Mouse (Mus musculus) frontal cortex, postnatal 36 days (tissue): ENCODE data around the gene Tmcc3.

Source experiments
- DNase-seq, 2 experiments: peaks; one replicate each; pipeline ENCODE4 v3.0.0; 2022; ENCODE audit warnings: low spot score in 2 of 2

Tmcc3 gene

DNA sequence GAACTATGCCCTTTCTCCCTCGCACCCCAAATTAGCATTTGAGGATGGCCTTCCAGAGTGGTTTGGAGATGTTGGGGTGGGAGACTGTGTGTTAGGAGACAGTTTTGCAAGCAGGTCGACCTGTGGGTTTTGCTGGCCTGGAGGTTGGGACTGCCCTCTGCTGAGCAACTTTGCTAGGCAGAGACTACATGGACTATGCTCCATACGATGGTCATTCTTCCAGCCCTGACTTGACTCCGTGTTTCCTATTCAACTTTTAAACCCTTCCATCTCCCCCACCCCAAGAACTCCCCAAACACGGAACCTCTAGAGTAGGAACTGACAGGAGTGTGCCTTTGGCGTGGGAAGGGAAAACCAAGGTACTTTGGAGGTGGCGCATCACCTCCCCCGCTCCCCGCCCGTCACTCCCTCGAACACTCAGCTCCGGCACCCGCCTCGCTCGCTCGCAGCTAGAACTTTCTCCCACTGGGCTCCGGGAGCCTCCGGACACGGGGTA, at the start of gene Tmcc3:
TSS of gene Tmcc3 (plus strand) at position 439 of the 496 bp plus-strand sequence.
- DNase-seq = no peak

DNA sequence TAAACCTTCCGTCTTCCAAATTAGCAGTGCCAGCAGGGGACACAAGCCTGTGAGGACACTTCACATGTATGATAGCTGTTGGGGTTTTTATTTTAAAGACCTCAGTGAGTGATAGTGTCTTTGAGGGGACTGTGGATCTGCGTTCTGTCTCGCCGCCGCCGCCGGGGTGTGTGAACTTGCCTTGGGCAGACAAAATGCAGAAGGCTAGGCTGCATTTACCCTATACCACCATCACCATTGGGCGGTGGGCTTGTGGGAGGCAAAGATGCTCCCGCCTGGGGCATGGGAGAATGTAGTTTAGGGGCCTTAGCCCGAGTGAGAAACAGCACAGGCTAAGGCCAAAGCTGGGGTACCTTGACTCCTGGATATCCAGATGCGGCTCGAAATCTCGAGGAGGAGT, 49.1 kb upstream of the Tmcc3 start:
- DNase-seq = no peak

DNA sequence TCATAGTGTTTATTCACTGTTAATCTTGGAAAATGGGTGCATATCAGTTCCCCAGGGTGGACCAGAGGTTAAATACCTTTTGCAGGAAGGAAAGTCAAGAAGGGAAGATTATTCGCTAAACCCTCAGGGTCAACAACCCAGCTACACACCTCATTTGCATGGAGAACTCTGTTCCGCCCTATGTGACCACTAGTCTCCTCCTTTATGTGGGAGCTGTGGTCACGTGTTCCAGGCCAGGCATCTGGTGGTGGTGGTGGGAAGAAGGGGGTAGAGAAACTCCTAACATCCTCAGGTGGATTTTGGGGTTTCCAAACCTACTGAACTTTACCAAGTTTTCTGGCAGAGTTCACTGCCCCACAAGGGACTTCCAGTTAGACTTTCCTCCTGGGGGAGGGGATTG, 48.5 kb upstream of the Tmcc3 start:
- DNase-seq = no peak

DNA sequence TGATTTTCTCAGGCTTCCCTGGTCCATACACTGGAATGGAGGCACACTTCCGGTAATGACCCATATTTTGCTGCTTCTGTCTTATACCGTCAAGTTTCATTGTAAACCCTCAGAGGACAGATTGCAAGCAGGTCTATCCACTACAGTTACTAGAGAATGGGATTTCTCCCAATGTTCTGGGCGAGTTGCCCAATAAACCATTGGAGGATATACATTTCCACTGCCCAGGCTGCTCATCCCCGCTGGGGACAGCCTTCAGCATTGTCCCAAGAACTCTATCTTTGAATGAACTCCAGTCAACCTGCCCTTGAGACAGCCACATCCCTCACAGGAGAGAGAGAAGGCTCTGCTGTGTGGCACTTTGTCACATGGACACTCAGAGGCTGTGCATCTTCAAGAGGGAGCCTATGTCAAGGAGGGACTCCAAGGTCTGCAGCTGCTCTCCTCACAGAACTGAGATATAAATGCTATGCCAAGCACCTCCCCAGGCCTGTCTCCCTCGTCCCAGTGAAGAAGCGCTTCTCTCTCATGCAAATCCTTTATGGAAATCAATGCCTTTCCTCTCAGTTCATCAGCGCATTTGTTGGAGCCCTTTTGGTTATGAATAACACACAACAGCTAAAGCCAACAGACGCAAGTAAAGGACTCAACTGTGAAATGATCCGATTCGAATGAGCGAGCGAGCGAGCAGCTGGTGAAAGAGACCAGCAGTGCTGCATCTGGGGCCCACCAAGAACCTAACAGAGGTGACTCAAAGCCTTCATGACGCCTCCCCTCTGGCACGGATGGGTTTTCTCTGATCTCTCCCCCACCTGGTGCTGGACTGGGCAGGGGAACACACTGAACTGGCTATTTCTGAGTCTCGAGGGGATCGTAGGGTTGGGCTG, 45.9 kb upstream of the Tmcc3 start:
- no peak for DNase-seq

DNA sequence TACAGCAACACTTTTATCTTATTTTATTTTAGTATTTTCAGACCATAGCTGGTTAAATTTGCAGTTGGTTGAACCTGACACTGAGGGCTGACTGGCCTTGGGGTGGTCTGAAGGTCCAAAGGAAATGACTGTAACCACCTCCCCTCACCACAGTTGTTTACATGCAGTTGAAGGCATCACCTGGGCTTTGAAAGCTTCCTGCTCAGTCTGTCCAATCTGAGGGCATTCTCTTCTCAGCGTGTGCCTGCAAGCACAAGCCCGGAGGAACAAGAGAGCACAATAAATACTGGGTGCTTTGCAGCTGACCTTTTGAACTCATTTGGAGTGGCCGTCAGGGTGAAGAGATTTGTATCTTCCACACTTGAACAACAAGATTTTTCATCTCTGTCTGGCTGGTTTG, 36.4 kb upstream of the Tmcc3 start:
- DNase-seq = no peak

DNA sequence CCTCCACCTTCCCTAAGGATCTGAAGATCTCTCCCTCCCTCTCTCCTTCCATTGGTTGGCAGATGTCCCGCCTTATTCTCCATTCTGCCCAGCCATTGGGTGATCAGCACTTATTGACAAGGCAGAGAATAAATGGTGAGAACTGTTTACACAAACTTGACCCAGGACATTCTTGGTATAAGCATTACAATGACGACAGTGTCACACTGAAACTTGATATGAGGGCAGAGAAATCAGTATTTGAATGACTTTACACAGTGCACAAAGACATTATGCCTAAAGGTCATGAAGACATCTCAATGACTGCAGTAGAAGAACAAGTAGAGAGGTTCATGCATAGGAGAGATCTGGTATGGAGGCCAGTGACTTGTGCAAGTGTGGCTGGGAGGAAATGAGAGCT, 35.2 kb upstream of the Tmcc3 start:
- DNase-seq = no peak

DNA sequence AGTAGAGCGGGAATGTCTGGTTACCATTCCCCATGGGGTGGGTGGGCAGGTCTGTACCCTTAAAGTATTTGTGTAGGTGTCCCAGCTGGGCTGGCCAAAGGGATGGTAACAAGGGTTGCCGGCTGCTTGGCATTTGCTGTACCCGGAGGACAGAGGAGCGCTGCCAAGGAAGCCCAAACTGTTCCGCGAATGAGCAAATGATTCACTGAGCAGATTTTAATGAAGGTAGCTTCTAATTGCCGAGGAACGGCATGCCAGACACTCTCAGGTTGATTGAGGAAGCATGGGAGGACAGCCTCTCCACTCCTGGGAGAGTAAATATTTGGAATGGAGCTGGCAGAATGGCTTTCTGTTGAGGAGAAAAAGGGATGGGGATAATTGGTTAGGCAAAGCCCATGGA, 29.6 kb upstream of the Tmcc3 start:
- no peak for DNase-seq

DNA sequence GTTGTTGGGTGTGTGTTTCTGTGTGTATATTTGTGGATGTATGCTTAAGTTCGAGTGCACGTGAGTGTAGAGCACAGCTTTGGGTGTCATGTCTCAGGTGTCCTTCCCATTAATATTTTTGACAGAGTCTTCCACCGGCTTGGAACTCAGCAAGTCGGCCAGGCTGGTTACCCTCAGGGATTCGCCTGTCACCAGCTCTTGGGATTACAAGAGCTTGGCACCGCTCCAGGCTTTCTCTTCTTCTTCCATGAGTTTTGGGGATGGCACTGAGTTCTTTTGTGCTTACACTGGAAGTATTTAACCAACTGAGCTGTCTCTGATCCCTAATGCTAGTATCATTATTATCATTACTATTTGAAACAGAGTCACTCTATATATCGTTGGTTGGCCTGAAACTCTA, 29.0 kb upstream of the Tmcc3 start:
- DNase-seq = no peak

DNA sequence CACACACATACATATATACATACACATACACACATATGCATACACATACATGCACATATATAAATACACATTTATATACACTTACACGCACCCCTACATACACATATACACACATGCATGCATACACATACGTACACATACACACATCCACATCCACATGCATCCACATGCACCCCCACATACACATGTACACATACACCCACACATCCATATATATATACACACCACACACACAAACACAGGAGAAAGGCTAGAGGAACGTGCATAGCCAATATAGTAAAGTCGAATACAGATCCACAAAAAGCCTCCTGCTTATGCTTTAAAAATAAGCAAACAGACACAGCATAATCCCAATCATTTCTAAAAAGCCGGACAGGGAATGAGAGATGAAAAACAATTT, 17.3 kb upstream of the Tmcc3 start:
- DNase-seq = no peak

DNA sequence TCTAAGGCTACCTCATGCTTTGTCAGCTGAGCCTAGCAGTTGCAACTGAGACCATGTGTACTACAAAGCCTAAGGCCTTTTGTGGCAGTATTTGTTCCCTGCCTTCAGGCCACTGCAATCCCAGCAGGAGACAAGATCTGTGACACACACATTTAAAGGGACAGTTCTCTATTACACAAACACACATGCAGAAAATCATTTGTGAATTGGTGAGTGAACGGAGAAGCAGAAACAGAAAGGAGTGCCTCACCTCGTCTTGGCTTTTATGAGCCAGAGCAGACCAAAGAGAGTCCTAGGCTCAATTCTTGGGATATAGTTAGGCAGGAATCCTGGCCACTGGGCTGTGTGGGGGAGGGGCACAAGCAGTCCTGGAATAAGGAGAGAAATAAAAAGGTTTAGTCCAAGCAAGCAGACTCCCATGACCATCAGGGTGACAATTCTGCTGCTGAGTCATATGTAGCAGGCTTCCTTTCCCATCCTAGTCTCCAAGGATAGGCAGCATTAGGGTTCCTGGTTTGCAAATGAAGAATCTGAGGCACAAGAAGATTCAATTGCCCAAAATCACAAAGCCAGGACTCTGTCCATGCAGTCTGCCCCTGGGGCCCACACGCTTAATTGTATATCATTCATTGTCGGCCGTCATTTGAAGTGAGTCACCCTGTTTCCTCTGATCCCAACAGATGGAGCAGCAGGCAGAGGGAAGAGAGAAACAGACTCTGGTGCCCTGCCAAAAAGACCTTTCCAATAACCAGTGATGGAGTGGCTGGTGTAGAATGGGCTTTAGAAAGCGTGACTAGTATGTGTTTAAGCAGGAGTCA, 16.6 kb upstream of the Tmcc3 start:
- DNase-seq = no peak

DNA sequence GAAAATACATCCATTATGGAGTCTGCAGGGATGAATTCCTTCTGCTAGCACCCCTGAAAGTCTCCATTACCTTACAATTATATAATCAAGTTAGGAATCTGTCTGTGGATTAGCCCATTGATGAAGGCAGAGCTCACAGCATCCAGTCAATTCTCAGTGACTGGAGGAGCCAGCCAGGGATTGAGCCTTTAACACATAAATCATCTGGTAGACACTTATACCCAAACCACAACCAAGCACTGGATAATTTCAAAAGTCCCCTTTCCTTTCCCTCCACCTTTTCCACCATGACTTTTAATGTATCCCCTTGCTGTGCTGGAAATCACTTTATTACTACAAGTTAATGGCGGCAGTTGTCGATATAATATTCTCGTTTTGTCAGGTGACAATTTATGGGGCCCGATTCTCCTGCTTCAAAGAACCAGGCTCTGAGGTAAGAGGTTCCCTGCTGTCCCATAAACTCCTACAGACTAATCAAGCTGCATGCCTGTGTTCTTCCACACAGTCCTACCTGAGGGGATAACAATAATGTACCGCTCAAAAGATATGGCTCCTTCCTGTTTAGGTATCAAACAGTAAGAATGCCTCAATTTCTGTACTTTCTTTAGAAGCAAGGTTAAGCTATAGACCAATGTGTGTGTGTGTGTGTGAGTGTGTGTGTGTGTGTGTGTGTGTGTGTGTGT, 15.7 kb upstream of the Tmcc3 start:
- no peak for DNase-seq

DNA sequence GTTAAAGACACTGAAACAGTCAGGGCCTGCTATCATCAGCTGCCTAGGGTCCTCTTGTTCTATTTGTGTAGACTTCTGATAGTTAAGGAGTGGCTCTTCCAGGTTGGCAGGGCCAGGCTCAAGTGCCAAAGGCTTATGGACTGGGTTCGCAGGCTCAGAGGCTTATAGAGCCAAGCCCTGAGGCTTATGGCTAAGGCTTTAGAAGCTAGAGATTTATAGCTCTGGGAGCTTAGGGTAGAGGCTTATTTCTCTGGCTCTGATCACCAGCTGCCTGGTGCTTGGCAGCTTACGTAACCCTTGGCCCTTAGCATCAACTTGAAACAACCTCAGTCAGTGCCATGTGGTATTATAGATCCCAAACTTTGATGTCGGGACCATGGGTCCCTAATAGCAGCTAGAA, 13.3 kb upstream of the Tmcc3 start, which contains the start of gene Gm4792:
TSS of gene Gm4792 (minus strand) at position 233 of the 400 bp plus-strand sequence.
- DNase-seq = no peak

DNA sequence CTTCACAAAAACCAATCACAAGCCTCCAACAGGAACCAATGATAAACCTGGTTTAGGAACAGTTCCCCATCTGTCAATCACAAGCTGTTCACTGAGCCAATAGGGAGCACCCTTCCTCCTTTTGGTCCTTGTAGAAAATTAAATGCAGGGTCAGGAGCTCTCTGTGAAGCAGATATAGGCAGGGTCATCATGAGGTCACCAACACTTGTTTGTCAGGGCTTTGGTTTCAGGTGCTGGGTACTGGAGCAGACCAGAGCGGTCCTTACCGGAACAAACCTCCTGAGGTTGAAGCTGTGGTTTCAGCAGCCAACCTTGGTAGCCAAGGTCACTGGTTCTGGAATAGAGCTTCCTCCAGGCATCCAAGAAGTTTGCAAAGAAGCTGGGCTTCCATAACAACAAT, 12.4 kb upstream of the Tmcc3 start:
- DNase-seq = no peak

DNA sequence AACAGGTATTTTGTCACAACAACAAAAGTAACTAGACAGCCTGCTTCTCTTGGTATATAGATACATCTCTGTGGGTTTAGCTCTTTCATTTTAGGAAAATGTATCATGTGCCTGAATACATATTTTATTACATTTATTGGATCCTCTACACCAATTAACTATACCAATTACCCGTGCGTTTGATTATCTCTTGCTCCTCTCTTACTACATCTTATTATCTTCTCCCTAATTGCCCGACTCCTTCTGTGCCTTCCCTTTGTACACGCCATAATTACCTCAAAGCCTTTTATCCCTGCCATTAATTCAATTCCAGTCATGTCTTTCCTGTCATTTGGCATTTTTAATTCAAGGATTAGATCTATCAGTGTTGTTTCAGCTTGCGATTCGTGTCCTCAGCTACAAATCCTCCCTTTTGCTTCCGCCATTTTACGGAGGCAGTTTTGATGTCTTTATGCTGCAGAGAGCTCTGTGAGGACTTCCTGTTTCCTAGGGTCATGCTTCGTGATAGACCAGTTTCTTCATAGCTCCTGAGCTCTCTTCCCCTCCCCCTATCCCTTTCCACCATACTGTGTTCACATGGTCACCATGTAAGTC, 7.6 kb upstream of the Tmcc3 start:
- DNase-seq = no peak

DNA sequence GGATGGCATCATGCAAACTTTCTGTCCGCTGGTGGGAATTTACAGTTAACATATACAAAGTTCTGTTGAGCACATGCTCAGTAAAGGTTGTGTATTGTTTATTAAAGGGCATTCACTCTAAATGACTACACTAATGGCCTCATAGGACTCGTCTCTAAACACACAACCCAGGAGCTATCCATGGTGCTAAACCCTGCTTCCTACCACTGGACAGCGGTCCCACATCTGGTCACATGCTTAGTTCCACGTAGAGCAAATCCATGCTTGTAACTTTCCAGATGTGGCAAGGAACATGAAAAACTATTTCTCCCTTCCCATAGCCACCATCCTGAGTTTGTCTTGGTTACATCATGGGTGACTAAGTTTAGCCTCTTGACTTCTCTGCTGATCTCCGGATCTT, 6.2 kb upstream of the Tmcc3 start:
- no peak for DNase-seq

DNA sequence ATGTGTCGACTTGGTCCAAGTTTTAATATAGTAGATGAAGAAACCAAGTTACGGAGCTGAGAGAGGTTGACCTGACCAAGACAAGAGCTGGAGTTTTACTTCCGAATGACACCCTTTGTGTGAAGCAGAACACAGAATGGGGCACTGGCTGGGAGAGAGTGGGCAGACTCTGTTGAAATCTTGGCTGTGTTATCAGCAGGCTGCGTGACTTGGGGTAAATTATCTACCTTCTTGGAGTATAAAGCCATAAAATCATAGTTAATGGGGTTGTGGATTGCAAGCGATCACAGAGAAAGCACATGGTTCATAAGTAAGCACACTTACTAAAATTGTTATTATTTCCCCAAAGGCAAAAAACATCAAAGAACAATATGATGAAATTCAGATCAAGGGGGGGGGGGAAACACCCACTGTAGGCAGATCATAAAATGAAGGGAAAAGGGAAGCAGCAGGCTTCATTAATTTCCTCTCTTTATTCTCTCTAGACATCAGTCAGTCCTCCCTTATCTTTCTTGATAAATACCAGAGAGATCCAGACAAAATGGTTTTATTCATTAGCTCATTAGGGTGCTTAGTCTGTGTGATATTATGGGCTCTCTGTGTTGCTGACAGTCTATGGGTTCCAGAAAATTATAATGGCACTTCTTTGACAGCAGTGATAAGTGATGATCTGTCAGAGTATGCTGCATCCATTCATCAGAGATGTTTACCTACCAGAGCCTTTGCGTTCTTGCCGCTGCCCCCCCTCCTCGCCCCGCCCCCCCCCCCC, 1.1 kb upstream of the Tmcc3 start:
- DNase-seq = no peak

DNA sequence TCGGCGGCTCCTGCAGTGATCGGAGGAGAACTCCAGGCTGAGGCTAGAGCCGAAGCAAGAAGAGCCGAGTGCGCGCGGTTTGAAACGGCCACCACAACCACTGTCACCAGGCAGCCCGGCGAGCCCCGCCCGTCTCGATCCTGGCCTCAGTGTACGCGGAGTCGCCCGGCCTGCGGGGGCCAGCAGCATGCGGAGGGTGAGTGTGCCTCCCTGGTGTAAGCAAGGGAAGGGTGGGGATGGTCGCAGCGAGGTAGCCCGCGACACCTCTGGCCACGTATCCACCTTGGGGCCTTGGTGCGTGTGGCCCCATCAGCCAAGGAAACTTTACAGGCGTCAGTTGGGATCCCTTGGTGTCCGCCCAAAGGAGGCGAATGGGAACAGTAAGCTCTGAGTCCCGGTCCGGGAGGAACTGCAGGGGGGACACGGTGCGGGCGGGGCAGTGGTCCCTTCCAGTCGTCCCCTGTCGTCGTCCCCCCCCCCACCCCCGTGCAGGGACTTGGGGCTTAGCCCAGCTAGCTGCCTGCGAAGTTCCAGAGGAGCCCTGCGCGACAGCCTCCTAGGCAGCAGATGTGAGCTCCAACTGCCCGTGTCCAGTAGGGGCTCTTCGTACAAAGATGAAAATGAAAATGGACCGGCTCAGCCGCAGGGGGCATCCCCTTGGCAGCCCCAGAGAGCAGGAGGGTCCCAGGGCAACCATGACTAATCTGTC, 412 bp downstream of the Tmcc3 start:
- DNase-seq = no peak

DNA sequence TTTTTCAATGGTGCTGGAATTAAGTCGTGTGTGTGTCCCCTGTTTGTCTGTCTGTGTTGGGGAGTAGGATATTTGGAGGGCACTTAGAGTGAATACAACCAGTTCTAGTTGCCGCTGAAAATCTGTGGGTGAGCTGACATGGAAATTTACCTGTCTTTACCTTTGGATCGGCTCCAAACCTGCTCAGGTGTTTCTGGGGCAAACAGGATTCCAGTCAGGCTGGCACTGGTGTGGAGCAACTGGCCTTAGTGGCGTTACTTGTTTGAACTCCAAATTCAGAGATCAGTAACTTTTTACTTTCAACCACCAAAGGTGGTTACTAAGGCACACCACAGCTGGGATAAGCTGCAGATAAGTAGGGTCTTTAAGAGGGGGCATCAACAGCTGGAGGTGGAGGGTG, 1.4 kb downstream of the Tmcc3 start:
- no peak for DNase-seq

DNA sequence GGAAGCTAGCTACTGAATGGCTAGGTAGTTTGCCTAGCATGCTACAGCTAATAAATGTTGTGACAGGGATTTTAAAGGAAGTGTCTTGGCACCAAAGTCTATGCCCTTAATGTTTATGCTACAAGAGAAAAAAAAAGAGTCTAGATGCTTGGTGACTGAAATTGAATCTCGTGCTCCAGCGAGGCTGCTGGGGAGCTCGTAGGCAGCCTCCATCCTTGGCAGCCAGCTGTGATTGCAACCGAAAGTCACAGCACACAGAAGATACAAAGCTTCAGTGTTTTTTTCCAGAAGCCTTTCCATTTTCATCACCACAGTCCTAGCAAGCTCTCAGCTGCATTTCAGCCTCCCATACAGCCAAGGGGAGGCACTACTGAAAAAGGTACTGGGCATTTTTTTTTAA, 6.8 kb downstream of the Tmcc3 start:
- no peak for DNase-seq

DNA sequence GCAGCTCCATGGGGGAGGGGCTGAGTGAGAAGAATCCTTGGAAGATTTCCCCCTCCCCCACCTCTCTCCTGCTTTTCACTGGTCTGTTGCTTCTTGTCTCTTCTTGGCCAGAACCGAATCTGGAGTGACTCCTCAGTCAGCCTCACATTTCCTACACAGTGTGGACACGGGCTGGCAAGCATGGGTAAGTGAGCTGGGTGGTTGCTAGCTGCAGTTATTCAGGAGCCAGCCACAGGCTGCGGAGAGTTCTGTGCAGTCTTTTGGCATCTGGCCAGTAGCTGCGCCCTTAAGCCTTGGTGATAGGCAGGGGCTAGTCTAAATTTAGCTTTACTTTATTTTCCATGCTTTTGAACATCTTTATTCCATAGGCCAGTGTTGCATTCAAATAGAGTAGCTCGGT, 18.2 kb downstream of the Tmcc3 start:
- no peak for DNase-seq
